Mouse (Mus musculus) left cerebral cortex, adult 18-20 months (tissue): ENCODE measurements around the gene Zscan21. TPM values are rescaled to one million over a fixed set of nuclear protein-coding genes. Genes with fewer than 3 reads are reported as not detected.

ENCODE experiments used
- DNase-seq, 2 experiments: peaks; one replicate each; pipeline ENCODE4 v3.0.0; 2021 to 2022; ENCODE audit warnings: low spot score in 2 of 2, mixed read lengths in 1 of 2
- total RNA-seq, 2 experiments: library from RNA; stranded (reverse); gene quantifications; 2 replicates each; pipeline ENCODE4 v1.2.3; 2021

Gene Zscan21
- total RNA-seq, 2 experiments from 2014 or later: 17.2 to 17.4 TPM

- DNase-seq: no peak
These were observed 704 bp downstream of the Zscan21 start for GRCm38 (mm10) chr5:138117199-138118015.

GRCm38 (mm10) chr5:138118041-138118440 lies 1.3 kb downstream of the Zscan21 start:
- no peak for DNase-seq

GRCm38 (mm10) chr5:138132425-138133064 lies 15.8 kb downstream of the Zscan21 start:
- no peak for DNase-seq

- no peak for DNase-seq
These were observed 20.6 kb downstream of the Zscan21 start for GRCm38 (mm10) chr5:138137257-138137656.

- DNase-seq: peak in 1 of 2 experiments; percentile 48
These were observed 21.3 kb downstream of the Zscan21 start for GRCm38 (mm10) chr5:138137935-138138549.

GRCm38 (mm10) chr5:138138585-138138984 lies 21.9 kb downstream of the Zscan21 start:
- no peak for DNase-seq

GRCm38 (mm10) chr5:138154390-138154789 lies 37.7 kb downstream of the Zscan21 start:
- no peak for DNase-seq

GRCm38 (mm10) chr5:138155443-138155976 lies 38.8 kb downstream of the Zscan21 start, which contains the start of gene Zfp113:
Gene Zfp113 (minus strand): TSS chr5:138155744.
- DNase-seq: peak; percentile 85 to 91

GRCm38 (mm10) chr5:138160224-138160762 lies 43.6 kb downstream of the Zscan21 start:
- no peak for DNase-seq

GRCm38 (mm10) chr5:138160842-138161665 lies 44.4 kb downstream of the Zscan21 start, which contains the start of gene Cops6:
Gene Cops6 (plus strand): TSS chr5:138161071.
- peak; percentile 97 to 98 for DNase-seq

GRCm38 (mm10) chr5:138163046-138163445 lies 46.3 kb downstream of the Zscan21 start:
- no peak for DNase-seq

GRCm38 (mm10) chr5:138163610-138164009 lies 46.9 kb downstream of the Zscan21 start:
- DNase-seq: no peak

GRCm38 (mm10) chr5:138165594-138165993 lies 48.9 kb downstream of the Zscan21 start:
- DNase-seq: no peak

GRCm38 (mm10) chr5:138170936-138171561 lies 54.3 kb downstream of the Zscan21 start:
- peak; percentile 96 to 97 for DNase-seq

- DNase-seq: peak; percentile 96 to 97
These were observed 55.2 kb downstream of the Zscan21 start, which contains the start of the genes Ap4m1 and Mcm7 for GRCm38 (mm10) chr5:138171695-138172491. Gene Ap4m1 (plus strand): TSS chr5:138172002. Gene Mcm7 (minus strand): TSS chr5:138172422.

- no peak for DNase-seq
These were observed 56.5 kb downstream of the Zscan21 start for GRCm38 (mm10) chr5:138173217-138173616.
